Mouse (Mus musculus): ENCODE measurements around the gene Klhl3. TPM values are rescaled to one million over a fixed set of nuclear protein-coding genes. Genes with fewer than 3 reads are reported as not detected.

Gene Klhl3
- polyA plus RNA-seq, 1 experiment from 2014 or later, result 10.7 TPM

DNA sequence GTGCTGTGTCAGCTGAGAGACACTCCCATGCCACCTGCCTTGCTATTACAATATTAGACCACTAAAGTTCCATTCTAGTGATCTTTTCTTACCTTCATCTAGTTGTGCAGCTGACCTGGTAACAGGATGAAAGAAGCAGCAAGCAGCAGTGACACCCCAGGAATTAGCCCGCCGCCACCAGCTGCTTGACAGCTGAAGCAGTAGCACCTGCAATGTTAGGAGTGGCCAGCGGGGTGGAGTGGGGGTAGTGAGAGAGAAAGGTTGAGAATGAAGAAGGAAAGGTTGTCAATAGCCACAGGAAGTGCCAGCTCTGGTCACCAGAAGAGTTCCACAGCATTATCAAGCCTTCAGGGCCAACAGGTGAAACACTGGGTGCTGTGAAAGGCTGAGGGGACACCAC is 18.3 kb upstream of the Klhl3 start:
- ATAC-seq (replicated peaks; ENCODE audit: low FRiP score, low read depth) (no peak), DNase-seq (ENCODE audit: low spot score) (no peak)
- 47% methylated on average over 3 of the region's 3 CpGs for WGBS
- no peak overlapping the region for H3K27ac ChIP-seq
- no peaks in the 10 kb centered on the region for H3K36me3 ChIP-seq (ENCODE audit: insufficient read depth, low read length)
- no peaks in the 10 kb centered on the region for H3K27me3 ChIP-seq (ENCODE audit: insufficient read depth, low read length)
- no peak overlapping the region for H3K9ac ChIP-seq (ENCODE audit: low read depth, low read length)
- no peak overlapping the region for H3K4me2 ChIP-seq (ENCODE audit: low read length)
- no peaks in the 10 kb centered on the region for H3K9me3 ChIP-seq (replicated peaks; ENCODE audit: low read length)
- no peak overlapping the region for H3K4me3 ChIP-seq (replicated peaks; ENCODE audit: low read depth, low read length)
- TF ChIP-seq CTCF (IDR thresholded peaks at IDR 0.05; ENCODE audit: low read depth), result 0 out of 2 replicates have a peak, but pooled peaks have one; percentile 9
- 0 out of 2 replicates have a peak, but pooled peaks cover 5% of the 10 kb centered on the region for H3K4me1 ChIP-seq (replicated peaks; ENCODE audit: insufficient read depth, low read length)

DNA sequence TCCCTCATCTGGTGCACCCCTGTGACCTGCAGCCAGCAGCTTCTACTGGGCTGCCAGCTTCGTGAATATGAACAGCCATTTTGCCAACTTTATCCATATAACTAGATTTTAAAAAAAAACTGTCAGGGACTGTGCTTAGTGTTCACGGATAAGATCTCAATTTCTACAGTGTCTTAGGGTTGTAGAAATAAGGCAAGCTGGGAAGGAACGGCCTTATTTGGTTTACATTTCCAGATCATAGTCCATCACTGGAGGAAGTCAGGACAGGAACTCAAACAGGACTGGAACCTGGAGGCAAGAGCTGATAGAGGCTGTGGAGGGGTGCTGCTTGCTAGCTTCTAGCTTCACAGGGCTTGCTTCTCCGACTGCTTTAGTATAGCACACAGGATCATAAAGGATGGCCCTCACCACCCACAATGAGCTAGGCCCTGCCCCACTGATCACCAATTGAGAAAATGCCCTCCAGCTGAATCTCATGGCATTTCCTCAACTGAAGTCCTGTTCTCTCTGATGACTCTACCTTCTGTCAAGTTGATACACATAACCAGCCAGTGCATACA is 16.4 kb upstream of the Klhl3 start:
- no peaks in the 10 kb centered on the region for H3K27me3 ChIP-seq (ENCODE audit: insufficient read depth, low read length)
- peak overlapping the region; percentile 100 for H3K9ac ChIP-seq (ENCODE audit: low read depth, low read length)
- no peak for ATAC-seq (replicated peaks; ENCODE audit: low FRiP score, low read depth)
- 20% methylated on average over 4 of the region's 4 CpGs for WGBS
- peak overlapping the region; percentile 99 for H3K27ac ChIP-seq
- peaks cover 8% of the 10 kb centered on the region; the same call in 1 of the 2 replicates for H3K4me1 ChIP-seq (replicated peaks; ENCODE audit: insufficient read depth, low read length)
- no peak for DNase-seq (ENCODE audit: low spot score)
- H3K36me3 ChIP-seq (ENCODE audit: insufficient read depth, low read length), result no peaks in the 10 kb centered on the region
- TF ChIP-seq CTCF (IDR thresholded peaks at IDR 0.05; ENCODE audit: low read depth), result no peak
- peak overlapping the region; percentile 100 for H3K4me3 ChIP-seq (replicated peaks; ENCODE audit: low read depth, low read length)
- no peaks in the 10 kb centered on the region for H3K9me3 ChIP-seq (replicated peaks; ENCODE audit: low read length)
- peak overlapping the region; percentile 76 for H3K4me2 ChIP-seq (ENCODE audit: low read length)

DNA sequence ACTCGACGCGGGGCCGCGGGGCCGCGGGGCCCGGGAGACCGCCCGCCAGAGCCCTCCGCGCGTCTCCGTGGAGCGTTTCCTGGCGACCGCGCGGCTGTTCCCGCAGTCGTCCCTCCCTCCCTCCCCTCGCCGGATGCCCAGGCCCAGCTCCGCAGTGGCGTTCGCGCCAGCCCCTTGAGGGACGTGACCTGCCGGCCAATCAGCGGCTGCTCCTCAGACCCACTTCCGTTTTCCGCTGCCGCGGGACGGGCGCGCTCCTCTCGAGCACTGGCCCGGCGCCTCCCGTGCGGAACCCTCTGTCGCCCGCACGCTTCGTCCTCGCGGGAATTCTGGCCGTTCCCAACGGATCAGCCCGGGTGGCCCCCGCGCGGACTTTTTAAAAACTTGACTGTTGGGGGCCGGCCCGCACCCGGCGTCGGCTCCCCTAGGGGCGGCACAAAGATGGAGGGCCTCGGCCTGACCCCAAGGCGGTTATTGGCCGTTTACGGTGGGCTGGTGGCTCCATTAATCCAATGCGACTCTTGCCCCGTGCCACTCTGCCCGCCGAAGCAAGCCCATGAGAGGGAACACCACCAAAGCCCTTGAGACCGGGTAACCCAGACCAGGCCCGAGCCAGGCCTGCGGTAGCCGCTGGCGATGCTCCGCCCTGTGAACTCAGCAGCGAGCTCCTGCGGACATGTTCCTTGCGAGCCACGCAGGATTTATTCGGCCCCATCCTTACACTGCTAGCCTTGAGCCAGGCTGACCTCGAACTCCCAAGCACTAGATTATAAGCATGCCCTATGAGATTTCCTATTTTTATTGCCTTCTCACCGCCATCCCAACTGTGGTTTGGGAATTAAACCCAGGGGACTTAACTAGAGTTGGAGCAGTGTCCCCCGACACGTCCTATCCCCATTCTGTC is 15.6 kb upstream of the Klhl3 start:
- Histone ChIP-seq H3K27ac (peak overlapping the region; percentile 99), H3K36me3 (ENCODE audit: insufficient read depth, low read length) (no peaks in the 10 kb centered on the region), H3K9ac (ENCODE audit: low read depth, low read length) (peak overlapping the region; percentile 100), H3K4me3 (replicated peaks; ENCODE audit: low read depth, low read length) (peak overlapping the region; percentile 100), H3K4me1 (replicated peaks; ENCODE audit: insufficient read depth, low read length) (peaks cover 12% of the 10 kb centered on the region), H3K27me3 (ENCODE audit: insufficient read depth, low read length) (no peaks in the 10 kb centered on the region), H3K9me3 (replicated peaks; ENCODE audit: low read length) (no peaks in the 10 kb centered on the region), H3K4me2 (ENCODE audit: low read length) (peak overlapping the region; percentile 76)
- ATAC-seq (replicated peaks; ENCODE audit: low FRiP score, low read depth) (peak; percentile 95), DNase-seq (ENCODE audit: low spot score) (peak; percentile 96)
- under 1% methylated on average over 76 of the region's 83 CpGs for WGBS
- 0 out of 2 replicates have a peak, but pooled peaks have one; percentile 1 for TF ChIP-seq CTCF (IDR thresholded peaks at IDR 0.05; ENCODE audit: low read depth)

DNA sequence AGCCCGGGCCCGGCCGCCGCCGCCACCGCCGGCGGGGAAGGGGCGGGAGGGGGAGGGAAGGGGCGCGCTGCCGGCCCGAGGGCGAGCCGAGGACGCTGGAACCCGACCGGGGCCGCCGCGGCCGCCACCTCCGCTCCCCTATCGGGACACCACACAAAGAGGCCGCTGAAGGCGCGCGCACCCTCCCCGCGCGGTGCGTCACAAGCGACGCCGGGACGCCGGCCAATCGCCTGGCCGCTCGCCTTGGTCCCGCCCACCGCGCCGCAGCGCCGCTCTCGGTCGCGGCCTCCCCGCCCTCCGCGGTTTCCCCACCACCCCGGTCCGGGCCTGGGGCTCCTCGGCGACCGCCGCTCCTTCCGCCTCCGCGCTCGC is 15.0 kb upstream of the Klhl3 start, which contains the start of gene Hnrnpa0:
Gene Hnrnpa0, minus strand, starts transcription at position 161 of the 372 bp plus-strand sequence.
- no peaks in the 10 kb centered on the region for H3K36me3 ChIP-seq (ENCODE audit: insufficient read depth, low read length)
- H3K9me3 ChIP-seq (replicated peaks; ENCODE audit: low read length), result no peaks in the 10 kb centered on the region
- DNase-seq (ENCODE audit: low spot score) (peak; percentile 92), ATAC-seq (replicated peaks; ENCODE audit: low FRiP score, low read depth) (peak; percentile 93)
- H3K4me3 ChIP-seq (replicated peaks; ENCODE audit: low read depth, low read length), result peak within 1 kb of the TSS; percentile 100
- H3K4me1 ChIP-seq (replicated peaks; ENCODE audit: insufficient read depth, low read length), result peaks cover 16% of the 10 kb centered on the region
- no peak for TF ChIP-seq CTCF (IDR thresholded peaks at IDR 0.05; ENCODE audit: low read depth)
- peak within 1 kb of the TSS; percentile 76 for H3K4me2 ChIP-seq (ENCODE audit: low read length)
- WGBS, result under 1% methylated on average over 33 of the region's 62 CpGs
- no peaks in the 10 kb centered on the region for H3K27me3 ChIP-seq (ENCODE audit: insufficient read depth, low read length)
- H3K9ac ChIP-seq (ENCODE audit: low read depth, low read length), result peak within 1 kb of the TSS; percentile 100
- H3K27ac ChIP-seq, result peak within 1 kb of the TSS; percentile 99

DNA sequence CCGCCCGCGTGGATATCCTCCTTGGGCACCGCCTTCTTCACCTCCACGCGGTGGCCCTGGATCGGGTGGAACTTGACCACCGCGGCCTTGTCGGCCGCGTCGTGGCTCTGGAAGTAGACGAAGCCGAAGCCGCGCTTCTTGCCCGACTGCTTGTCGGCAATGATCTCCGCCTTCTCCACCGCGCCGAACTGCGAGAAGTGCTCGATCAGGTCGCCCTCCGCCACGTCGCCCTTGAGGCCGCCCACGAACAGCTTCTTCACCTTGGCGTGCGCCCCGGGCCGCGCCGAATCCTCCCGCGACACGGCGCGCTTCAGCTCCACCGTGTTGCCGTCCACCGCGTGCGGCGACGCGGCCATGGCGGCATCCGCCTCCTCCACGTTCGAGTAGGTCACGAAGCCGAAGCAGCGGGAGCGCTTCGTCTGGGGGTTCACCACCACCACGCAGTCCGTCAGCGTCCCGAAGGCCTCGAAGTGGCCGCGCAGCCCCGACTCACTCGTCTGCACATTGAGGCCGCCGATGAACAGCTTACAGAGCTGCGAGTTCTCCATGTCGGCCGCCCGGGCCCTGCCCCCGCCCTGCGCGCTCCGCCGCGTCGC is 14.5 kb upstream of the Klhl3 start:
- no peaks in the 10 kb centered on the region for H3K9me3 ChIP-seq (replicated peaks; ENCODE audit: low read length)
- peak overlapping the region; percentile 100 for H3K9ac ChIP-seq (ENCODE audit: low read depth, low read length)
- peak overlapping the region; percentile 76 for H3K4me2 ChIP-seq (ENCODE audit: low read length)
- peak overlapping the region; percentile 100 for H3K4me3 ChIP-seq (replicated peaks; ENCODE audit: low read depth, low read length)
- H3K27me3 ChIP-seq (ENCODE audit: insufficient read depth, low read length), result no peaks in the 10 kb centered on the region
- under 1% methylated on average over 70 of the region's 81 CpGs for WGBS
- H3K4me1 ChIP-seq (replicated peaks; ENCODE audit: insufficient read depth, low read length), result peaks cover 16% of the 10 kb centered on the region
- H3K36me3 ChIP-seq (ENCODE audit: insufficient read depth, low read length), result no peaks in the 10 kb centered on the region
- ATAC-seq (replicated peaks; ENCODE audit: low FRiP score, low read depth) (peak; percentile 23), DNase-seq (ENCODE audit: low spot score) (peak; percentile 53)
- no peak for TF ChIP-seq CTCF (IDR thresholded peaks at IDR 0.05; ENCODE audit: low read depth)
- H3K27ac ChIP-seq, result peak overlapping the region; percentile 99
